Mouse (Mus musculus) stomach, postnatal 0 days (tissue): ENCODE data around the gene Tnr.

ENCODE experiments used
- CTCF ChIP-seq: IDR thresholded peaks from 2 replicates; pipeline ENCODE4 v1.5.1; 2016; ENCODE audit warnings: antibody characterized with exemption, low read depth, mild to moderate bottlenecking, moderate library complexity
- EP300 ChIP-seq: optimal IDR thresholded peaks from 2 replicates; pipeline ENCODE3; 2016; ENCODE audit warnings: antibody characterized with exemption

DNA sequence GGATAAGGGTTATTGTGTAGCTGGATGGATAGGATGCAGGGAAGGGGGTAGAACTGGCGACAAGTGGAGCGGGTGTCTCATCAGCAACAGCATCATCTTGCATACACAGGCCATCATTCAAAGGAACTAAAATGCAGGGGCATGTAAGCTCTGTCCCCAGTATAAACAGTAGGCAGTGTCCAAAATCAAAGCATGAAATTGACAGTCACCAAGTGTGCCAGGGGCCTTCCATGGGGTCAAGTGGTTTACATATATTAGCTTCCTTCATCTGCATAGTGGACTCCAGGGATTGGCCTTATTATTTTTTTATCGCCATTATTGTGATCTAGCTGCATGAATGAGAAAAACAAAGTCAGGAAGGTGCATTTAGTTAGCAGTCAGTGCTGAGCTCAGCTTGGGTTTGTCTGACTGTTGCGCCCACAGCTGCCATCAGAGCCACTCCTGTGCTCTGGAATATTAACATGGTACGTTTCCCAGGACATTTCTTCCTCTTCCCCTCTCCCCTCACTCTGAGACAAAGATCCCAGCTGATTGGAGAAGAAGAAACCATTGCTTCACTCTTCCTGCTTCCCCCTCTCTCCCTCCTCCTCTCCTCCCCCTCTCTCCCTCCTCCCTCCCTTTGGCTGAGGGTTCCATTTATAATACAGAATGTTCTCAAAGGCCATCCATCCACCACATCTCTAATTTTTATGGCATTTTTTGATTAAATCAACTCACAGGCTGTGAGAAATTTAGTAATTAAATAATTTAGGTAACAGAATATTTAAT lies 106.4 kb downstream of the Tnr start:
- no peak for TF ChIP-seq CTCF
- no peak for TF ChIP-seq EP300
